Mouse (Mus musculus): ENCODE results near the gene Rnf150.

DNA sequence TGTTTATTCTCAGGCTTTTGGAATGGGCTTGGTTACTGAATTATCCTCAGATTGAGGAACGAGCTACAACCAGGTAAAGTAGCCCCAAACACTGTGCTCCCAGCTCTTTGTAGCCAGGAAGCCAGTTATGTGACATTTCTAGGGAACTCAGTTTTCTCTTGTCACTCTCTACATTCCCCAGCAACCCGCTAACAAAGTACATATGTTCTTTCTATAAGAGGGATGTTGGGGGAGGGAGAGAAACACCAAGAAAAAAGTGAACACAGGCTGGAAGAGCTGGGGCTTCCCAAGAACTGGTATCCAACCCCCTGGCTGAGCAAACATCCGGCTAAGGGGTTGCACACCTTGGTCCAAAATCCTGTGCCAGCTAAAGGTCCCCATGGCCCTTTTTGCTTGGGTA is 82.7 kb downstream of the Rnf150 start:
- TF ChIP-seq POLR2A (IDR thresholded peaks at IDR 0.05; ENCODE audit: insufficient read length, low read depth) (no peak), TCF3 (IDR thresholded peaks at IDR 0.05; ENCODE audit: insufficient read length, low read depth) (no peak)

Measured in myocyte (in vitro differentiated cells).